Mouse (Mus musculus) liver, embryonic 13.5 days (tissue): ENCODE measurements around the gene Dusp9. TPM values are rescaled to one million over a fixed set of nuclear protein-coding genes. Genes with fewer than 3 reads are reported as not detected.

Experiments
- ATAC-seq: fragments of 200-750 bp; cut with Nextera tagmentation; 2 replicates; pipeline ENCODE4 v1.8.0; 2017; ENCODE audit warnings: low read depth, mild to moderate bottlenecking, moderate number of reproducible peaks, moderate library complexity
- DNase-seq: peaks from one replicate; pipeline ENCODE4 v3.0.0; 2022
- H3K27ac ChIP-seq: fragments of 300-500 bp; sonication (generic); 2 replicates; pipeline ENCODE4 v1.5.1; 2015; ENCODE audit warnings: moderate library complexity, mild to moderate bottlenecking, inconsistent platforms
- H3K27me3 ChIP-seq: fragments of 300-500 bp; sonication (generic); 2 replicates; pipeline ENCODE4 v1.6.1; 2015; ENCODE audit warnings: mild to moderate bottlenecking, inconsistent platforms
- H3K36me3 ChIP-seq: fragments of 300-500 bp; sonication (generic); 2 replicates; pipeline ENCODE4 v1.6.1; 2015; ENCODE audit warnings: mild to moderate bottlenecking, inconsistent platforms
- H3K4me1 ChIP-seq: fragments of 300-500 bp; sonication (generic); replicated peaks from 2 replicates; pipeline ENCODE4 v1.6.1; 2015; ENCODE audit warnings: inconsistent platforms
- H3K4me2 ChIP-seq: fragments of 300-500 bp; sonication (generic); 2 replicates; pipeline ENCODE4 v1.6.1; 2015; ENCODE audit warnings: inconsistent platforms, mild to moderate bottlenecking, moderate library complexity
- H3K4me3 ChIP-seq: fragments of 300-500 bp; sonication (generic); replicated peaks from 2 replicates; pipeline ENCODE4 v1.5.1; 2015; ENCODE audit warnings: mild to moderate bottlenecking, inconsistent platforms
- H3K9ac ChIP-seq: fragments of 300-500 bp; sonication (generic); 2 replicates; pipeline ENCODE4 v1.6.1; 2015; ENCODE audit warnings: mild to moderate bottlenecking, inconsistent platforms
- H3K9me3 ChIP-seq: fragments of 300-500 bp; sonication (generic); replicated peaks from 2 replicates; pipeline ENCODE4 v1.6.1; 2016; ENCODE audit warnings: inconsistent platforms
- WGBS: fragments of 180-500 bp; shearing (Covaris S2); methylation state at CpG from one replicate; pipeline ENCODE4 v1.1.7; 2015; ENCODE audit not compliant: insufficient replicate concordance; 5-methylcytosine and 5-hydroxymethylcytosine counted together
- polyA plus RNA-seq: library from polyadenylated mRNA; unstranded; fragments of >200 nt; fragmentation: Nextera tagmentation; extraction: Ambion mirVana; gene quantifications from 2 replicates; pipeline ENCODE4 v1.2.1, GENCODE M21; 2015

Gene Dusp9
- 36.2 and 36.4 TPM in 2 replicates for polyA plus RNA-seq

GRCm38 (mm10) chrX:73639255-73639675, at the start of gene Dusp9:
Gene Dusp9, plus strand, starts transcription at chrX:73639419.
- ATAC-seq = peak; percentile 80
- peak; percentile 22 for DNase-seq
- Histone ChIP-seq H3K27me3 (peaks cover 77% of the 10 kb centered on the region), H3K4me3 (peak within 1 kb of the TSS; percentile 52), H3K9ac (peak within 1 kb of the TSS; percentile 43), H3K36me3 (no peaks in the 10 kb centered on the region), H3K27ac (no peak within 1 kb of the TSS), H3K9me3 (no peaks in the 10 kb centered on the region), H3K4me1 (no peaks in the 10 kb centered on the region), H3K4me2 (peak within 1 kb of the TSS; percentile 58)
- WGBS = 12% methylated on average over 28 of the region's 28 CpGs

DNA sequence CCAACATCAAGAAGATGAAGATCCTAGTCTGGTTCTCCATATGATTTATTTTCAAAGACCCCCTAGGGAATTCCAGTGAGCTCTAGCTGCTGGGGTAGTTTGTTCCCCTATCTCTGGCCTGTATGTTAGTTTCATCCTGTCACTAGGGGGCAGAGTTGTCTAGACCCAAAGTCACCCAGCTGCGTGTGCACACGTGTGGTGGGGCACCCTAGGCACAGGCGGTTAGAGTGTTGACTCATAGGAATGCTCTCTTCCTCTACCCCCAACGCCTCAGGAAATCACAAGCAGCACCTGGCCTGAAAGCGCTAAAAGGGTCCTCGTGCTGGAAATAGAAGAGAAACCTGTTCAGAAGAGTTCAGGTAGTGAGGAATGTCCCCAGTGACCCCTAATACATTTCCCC, 46.0 kb upstream of the Dusp9 start:
- 0 out of 2 replicates have a peak, but pooled peaks cover 3% of the 10 kb centered on the region for H3K4me1 ChIP-seq
- no peak overlapping the region for H3K4me3 ChIP-seq
- DNase-seq (no peak), ATAC-seq (peak; percentile 66)
- WGBS = 12% methylated on average over 6 of the region's 6 CpGs
- H3K9me3 ChIP-seq = no peaks in the 10 kb centered on the region
- H3K9ac ChIP-seq = no peak overlapping the region
- H3K27me3 ChIP-seq = no peaks in the 10 kb centered on the region; the same call in 1 of the 2 replicates
- no peak overlapping the region for H3K27ac ChIP-seq
- no peaks in the 10 kb centered on the region for H3K36me3 ChIP-seq
- no peak overlapping the region for H3K4me2 ChIP-seq

DNA sequence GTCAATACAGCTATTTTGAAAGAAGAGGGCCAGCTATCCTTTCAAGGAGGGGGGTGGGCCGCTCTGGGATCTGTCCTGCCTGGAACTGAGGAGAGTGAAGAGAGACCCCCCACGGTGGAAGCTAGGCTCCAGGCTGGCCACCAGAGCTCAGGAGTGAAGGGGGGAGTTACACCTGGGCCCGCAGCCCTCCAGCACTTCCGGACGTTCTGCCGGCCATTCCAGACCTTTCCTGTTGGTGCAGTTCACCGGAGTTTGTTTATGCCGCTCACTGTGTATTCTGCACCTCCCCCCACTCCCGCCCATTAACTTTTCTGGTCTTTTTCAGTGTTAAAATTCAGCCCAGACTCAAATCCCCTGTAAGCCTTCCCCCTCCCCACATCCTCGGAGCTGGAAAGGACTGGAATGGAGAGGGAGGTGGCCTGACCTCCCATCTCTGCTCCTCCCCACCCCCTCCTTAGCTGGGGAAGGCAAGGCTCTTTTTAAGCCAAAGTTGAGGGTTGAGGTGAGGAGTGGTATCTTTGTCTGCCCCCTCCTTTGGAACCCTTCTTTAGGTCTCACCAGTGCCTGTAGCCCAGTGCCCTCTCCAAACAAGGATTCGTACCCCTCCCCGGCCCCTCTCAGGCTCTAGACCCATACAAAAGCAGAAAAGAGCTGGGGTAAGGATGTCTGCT, 44.6 kb upstream of the Dusp9 start:
- no peaks in the 10 kb centered on the region; the same call in 1 of the 2 replicates for H3K27me3 ChIP-seq
- DNase-seq (no peak), ATAC-seq (peak; percentile 29; the same call in 1 of the 2 replicates)
- no peaks in the 10 kb centered on the region for H3K36me3 ChIP-seq
- 49% methylated on average over 12 of the region's 12 CpGs for WGBS
- H3K4me3 ChIP-seq = no peak overlapping the region
- H3K4me2 ChIP-seq = no peak overlapping the region
- 0 out of 2 replicates have a peak, but pooled peaks cover 3% of the 10 kb centered on the region for H3K4me1 ChIP-seq
- H3K9ac ChIP-seq = no peak overlapping the region
- no peaks in the 10 kb centered on the region for H3K9me3 ChIP-seq
- H3K27ac ChIP-seq = no peak overlapping the region; the same call in 1 of the 2 replicates

DNA sequence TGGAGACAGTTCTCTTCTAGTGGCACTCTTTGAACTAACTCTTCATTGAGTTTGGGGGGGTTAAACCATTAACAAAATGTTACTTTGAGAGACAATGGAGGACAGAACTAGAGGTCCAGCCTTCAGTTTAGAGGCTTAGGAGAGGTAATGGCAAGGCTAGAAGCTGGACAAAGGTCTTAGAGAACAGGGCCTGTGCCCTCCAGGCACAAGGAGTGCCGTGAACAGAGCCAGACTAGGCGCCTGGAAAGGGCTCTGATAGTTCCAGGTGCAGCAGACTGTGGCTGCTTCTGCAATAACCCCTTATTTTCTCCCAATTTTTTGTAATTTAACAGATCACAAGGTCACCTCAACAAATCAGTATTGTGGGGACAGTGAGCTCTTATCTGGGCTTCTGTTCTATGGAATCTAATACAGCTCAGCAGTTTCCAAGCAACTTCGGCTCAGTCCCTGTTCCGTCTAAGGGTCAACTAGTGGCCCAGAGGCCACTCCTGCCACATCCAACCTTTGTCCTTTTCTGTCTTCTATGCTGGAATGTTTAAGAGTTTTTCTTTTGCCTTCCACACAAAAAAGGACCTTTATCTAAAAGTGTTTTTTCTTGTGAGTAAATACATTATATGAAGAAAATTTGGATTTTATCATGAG, 43.8 kb upstream of the Dusp9 start:
- no peak for ATAC-seq
- Histone ChIP-seq H3K4me2 (no peak overlapping the region), H3K4me1 (0 out of 2 replicates have a peak, but pooled peaks cover 3% of the 10 kb centered on the region), H3K4me3 (no peak overlapping the region), H3K27me3 (no peaks in the 10 kb centered on the region; the same call in 1 of the 2 replicates), H3K9ac (no peak overlapping the region), H3K27ac (no peak overlapping the region), H3K9me3 (no peaks in the 10 kb centered on the region), H3K36me3 (no peaks in the 10 kb centered on the region)
- DNase-seq = no peak
- WGBS = 46% methylated on average over 4 of the region's 4 CpGs

DNA sequence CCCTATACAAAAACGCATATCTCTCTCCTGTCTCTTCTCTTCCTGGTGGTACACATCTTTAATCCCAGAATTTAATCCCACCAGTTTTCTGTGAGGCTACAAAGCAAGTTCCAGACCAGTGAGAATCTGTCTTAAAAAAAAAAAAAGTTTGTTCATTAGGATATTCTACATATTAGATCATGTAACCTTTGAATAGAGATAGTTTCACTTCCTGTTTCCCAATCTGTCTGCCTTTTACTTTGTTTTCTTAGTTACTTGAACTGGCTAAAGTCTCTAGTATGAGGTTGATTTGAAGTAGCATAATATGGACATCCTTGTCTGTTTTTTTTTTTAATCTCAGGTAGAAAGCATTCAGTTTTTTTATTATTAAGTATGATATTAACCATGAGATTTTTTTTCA, 37.8 kb upstream of the Dusp9 start:
- Histone ChIP-seq H3K36me3 (no peaks in the 10 kb centered on the region), H3K27ac (no peak overlapping the region), H3K27me3 (no peaks in the 10 kb centered on the region), H3K4me1 (no peaks in the 10 kb centered on the region), H3K9me3 (no peaks in the 10 kb centered on the region), H3K4me2 (no peak overlapping the region), H3K9ac (no peak overlapping the region), H3K4me3 (no peak overlapping the region)
- DNase-seq (no peak), ATAC-seq (no peak)
- 66% methylated on average over 1 of the region's 1 CpGs for WGBS

DNA sequence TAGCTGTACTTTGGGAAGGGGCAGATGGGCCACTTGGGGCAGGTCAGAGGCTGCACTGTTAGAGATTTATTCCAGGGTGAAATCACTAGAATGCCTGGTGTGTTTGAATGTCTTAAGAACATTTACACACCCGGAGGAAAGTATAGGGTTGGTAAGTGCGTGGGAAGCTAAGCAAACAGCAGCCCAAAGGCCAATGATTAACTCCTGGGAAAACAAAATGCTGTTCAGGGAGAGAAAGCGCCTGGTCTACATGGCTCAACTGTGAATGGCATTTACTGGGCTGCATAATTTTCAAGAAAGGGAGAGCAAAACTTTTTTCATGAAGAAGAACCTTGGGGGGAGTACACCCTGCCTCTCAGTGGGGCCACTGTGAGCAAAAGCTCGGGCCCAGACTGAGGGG, 25.6 kb upstream of the Dusp9 start:
- no peak overlapping the region for H3K4me2 ChIP-seq

DNA sequence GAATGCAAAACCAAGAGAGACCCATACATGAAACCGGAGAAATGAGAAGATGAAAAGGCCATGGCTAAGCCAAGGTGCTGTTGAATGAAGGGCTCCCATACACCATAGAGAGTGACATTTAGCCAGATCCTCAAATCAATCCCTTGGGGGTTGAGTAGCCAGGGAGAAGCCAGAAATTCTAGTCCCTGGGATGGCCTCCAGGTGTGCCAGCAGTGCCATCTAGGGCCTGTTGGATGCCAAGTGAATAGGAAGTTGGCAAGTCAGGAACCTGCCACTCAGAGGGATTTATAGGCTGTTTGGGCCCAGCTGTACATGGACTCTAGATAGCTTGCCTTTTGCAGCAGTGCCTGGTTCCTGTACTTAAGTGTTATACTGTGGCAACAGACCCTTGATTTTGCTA, 23.3 kb upstream of the Dusp9 start:
- 72% methylated on average over 1 of the region's 1 CpGs for WGBS
- no peaks in the 10 kb centered on the region for H3K9me3 ChIP-seq
- H3K36me3 ChIP-seq = no peaks in the 10 kb centered on the region
- no peak overlapping the region for H3K4me3 ChIP-seq
- H3K4me2 ChIP-seq = no peak overlapping the region
- DNase-seq = no peak
- no peak overlapping the region for H3K9ac ChIP-seq
- ATAC-seq = no peak
- no peak overlapping the region for H3K27ac ChIP-seq
- H3K27me3 ChIP-seq = 0 out of 2 replicates have a peak, but pooled peaks cover 3% of the 10 kb centered on the region
- no peaks in the 10 kb centered on the region; the same call in 1 of the 2 replicates for H3K4me1 ChIP-seq

More for the DNA sequence above, 25.6 kb upstream of the Dusp9 start:
- H3K4me1 ChIP-seq = no peaks in the 10 kb centered on the region; the same call in 1 of the 2 replicates
- H3K27ac ChIP-seq = no peak overlapping the region
- no peak overlapping the region for H3K4me3 ChIP-seq
- H3K9me3 ChIP-seq = no peaks in the 10 kb centered on the region
- no peak for ATAC-seq
- no peaks in the 10 kb centered on the region for H3K36me3 ChIP-seq
- no peak for DNase-seq
- H3K27me3 ChIP-seq = 0 out of 2 replicates have a peak, but pooled peaks cover 3% of the 10 kb centered on the region
- H3K9ac ChIP-seq = no peak overlapping the region
- WGBS = 51% methylated on average over 4 of the region's 4 CpGs

DNA sequence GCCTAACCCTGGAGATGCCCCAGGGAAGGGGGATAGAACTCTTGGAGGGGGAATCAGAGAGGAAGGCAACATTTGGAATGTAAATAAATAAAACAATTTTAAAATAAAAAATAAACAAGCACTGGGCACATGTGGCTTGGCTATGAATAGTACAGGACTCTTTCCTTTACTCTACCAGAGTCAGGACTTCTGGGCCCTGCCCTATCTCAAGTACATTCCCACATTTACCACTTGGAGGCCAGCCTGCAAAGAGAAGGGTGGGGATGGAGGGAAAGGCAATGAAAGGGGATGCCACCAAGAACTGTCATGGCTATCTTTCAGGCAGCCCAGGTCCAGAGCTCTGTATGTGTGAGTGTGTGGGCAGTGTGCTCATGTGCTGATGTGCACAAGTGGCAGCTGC, 19.8 kb upstream of the Dusp9 start:
- H3K9me3 ChIP-seq = no peaks in the 10 kb centered on the region
- H3K27ac ChIP-seq = no peak overlapping the region
- H3K36me3 ChIP-seq = no peaks in the 10 kb centered on the region
- H3K4me2 ChIP-seq = no peak overlapping the region
- 0 out of 2 replicates have a peak, but pooled peaks cover 3% of the 10 kb centered on the region for H3K27me3 ChIP-seq
- no peak overlapping the region for H3K9ac ChIP-seq
- no peaks in the 10 kb centered on the region for H3K4me1 ChIP-seq
- H3K4me3 ChIP-seq = no peak overlapping the region
- no peak for ATAC-seq
- DNase-seq = no peak

DNA sequence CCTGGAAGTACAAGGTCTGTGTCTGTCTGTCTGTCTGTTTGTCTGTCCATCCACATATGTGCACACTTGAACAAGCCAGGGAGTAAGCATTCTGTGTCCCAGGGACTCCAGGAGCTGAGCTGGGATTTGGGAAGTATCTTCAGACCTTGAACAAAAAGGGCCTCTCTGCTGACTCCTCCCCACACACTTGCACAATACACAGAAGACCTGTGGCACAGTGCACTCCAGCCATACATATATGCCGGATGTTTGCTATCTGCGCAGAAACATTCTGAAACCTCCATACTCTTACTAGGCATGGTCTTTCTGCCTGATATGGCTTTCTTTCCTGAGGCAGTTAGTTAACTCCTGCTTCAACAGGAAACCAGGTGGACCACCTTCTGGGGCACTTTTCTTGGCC, 19.3 kb upstream of the Dusp9 start:
- Histone ChIP-seq H3K27me3 (0 out of 2 replicates have a peak, but pooled peaks cover 3% of the 10 kb centered on the region), H3K36me3 (no peaks in the 10 kb centered on the region), H3K27ac (no peak overlapping the region), H3K9ac (no peak overlapping the region), H3K4me1 (no peaks in the 10 kb centered on the region), H3K4me2 (no peak overlapping the region), H3K4me3 (no peak overlapping the region), H3K9me3 (no peaks in the 10 kb centered on the region)
- ATAC-seq = no peak
- 66% methylated on average over 2 of the region's 2 CpGs for WGBS
- no peak for DNase-seq

GRCm38 (mm10) chrX:73626981-73627380, 12.2 kb upstream of the Dusp9 start:
- Histone ChIP-seq H3K27ac (no peak overlapping the region), H3K36me3 (no peaks in the 10 kb centered on the region), H3K9ac (no peak overlapping the region), H3K4me1 (no peaks in the 10 kb centered on the region), H3K4me2 (no peak overlapping the region), H3K9me3 (no peaks in the 10 kb centered on the region), H3K27me3 (peaks cover 4% of the 10 kb centered on the region; the same call in 1 of the 2 replicates), H3K4me3 (no peak overlapping the region)
- DNase-seq (no peak), ATAC-seq (no peak)

GRCm38 (mm10) chrX:73635425-73635824, 3.8 kb upstream of the Dusp9 start:
- Histone ChIP-seq H3K27ac (no peak overlapping the region), H3K4me1 (no peaks in the 10 kb centered on the region), H3K9me3 (no peaks in the 10 kb centered on the region), H3K27me3 (peaks cover 77% of the 10 kb centered on the region), H3K4me3 (no peak overlapping the region), H3K4me2 (0 out of 2 replicates have a peak overlapping the region, but pooled peaks have one; percentile 21), H3K9ac (no peak overlapping the region), H3K36me3 (no peaks in the 10 kb centered on the region)
- WGBS = 7% methylated on average over 19 of the region's 19 CpGs
- DNase-seq = no peak
- no peak for ATAC-seq
